Mouse (Mus musculus): ENCODE data around the gene Zfp318. TPM values are rescaled to one million over a fixed set of nuclear protein-coding genes. Genes with fewer than 3 reads are reported as not detected.

Zfp318 gene
- polyA plus RNA-seq, 1 experiment from 2014 or later, result 20.7 TPM

DNA sequence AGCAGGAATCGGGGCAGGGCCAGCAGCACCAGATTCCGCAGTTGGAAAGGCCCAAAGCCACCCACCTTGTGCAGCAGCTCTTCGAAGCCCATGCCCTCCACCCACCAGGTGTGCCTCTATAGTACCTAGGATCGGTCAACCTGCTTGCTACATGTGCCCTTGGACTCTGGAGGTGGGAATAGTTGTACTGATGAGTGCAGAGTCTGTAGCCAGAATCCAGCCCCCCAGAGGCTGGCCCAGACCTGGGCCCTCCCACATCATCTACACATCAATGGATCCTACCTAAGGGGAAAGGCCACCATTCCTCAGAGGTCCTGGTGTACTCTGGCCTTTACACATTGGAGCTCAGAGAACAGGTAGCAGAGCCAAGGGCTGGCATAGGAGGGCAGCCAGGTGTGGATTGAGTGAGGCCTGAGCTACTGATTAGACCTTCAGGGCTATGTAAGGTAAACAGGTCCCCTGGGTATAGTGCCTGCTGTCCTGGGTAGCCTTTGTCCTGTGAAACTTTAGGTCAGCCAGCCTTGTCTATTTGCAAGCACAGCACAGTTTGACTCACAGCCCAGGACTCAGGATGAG is 54.9 kb downstream of the Zfp318 start, which contains the start of gene Slc22a7:
Gene Slc22a7, minus strand, starts transcription at position 160 of the 576 bp plus-strand sequence.
- no peak within 1 kb of the TSS for H3K27ac ChIP-seq (ENCODE audit: low read depth, low read length)
- H3K4me2 ChIP-seq (replicated peaks; ENCODE audit: low read depth, low read length), result no peak within 1 kb of the TSS
- DNase-seq (ENCODE audit: low spot score) (no peak), ATAC-seq (ENCODE audit: low FRiP score) (no peak)
- peaks cover 3% of the 10 kb centered on the region; the same call in 1 of the 2 replicates for H3K4me1 ChIP-seq (replicated peaks; ENCODE audit: control insufficient read depth, insufficient read depth, low read length)
- WGBS, result 80% methylated on average over 4 of the region's 4 CpGs
- H3K36me3 ChIP-seq (ENCODE audit: control insufficient read depth, insufficient read depth, low read length), result no peaks in the 10 kb centered on the region
- no peaks in the 10 kb centered on the region for H3K9me3 ChIP-seq (ENCODE audit: control insufficient read depth, low read length)
- H3K4me3 ChIP-seq (ENCODE audit: low read depth, low read length), result no peak within 1 kb of the TSS
- peaks cover 10% of the 10 kb centered on the region; the same call in 1 of the 2 replicates for H3K27me3 ChIP-seq (ENCODE audit: control insufficient read depth, insufficient read depth, low read length)
- H3K9ac ChIP-seq (ENCODE audit: low read depth, low read length), result peak within 1 kb of the TSS; percentile 37; the same call in 1 of the 2 replicates

DNA sequence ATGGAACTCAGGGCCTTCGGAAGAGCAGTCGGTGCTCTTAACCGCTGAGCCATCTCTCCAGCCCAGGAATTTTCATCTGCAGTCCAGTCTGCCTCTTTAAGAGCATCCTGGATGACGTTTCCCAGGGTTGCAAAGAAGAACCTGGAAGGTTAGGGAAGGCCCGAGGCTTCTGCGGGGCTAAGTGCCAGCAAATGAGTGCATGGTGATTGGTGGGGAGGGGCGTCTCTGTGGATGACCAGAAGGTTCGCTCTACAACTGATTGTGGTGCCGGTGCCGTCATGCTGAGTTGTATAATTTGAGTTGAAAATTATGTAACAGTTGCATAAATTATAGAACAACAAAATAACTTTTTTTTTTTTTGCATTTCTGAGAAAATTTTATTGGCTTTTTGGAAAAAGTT is 55.6 kb downstream of the Zfp318 start:
- WGBS, result 92% methylated on average over 10 of the region's 10 CpGs
- Histone ChIP-seq H3K36me3 (ENCODE audit: control insufficient read depth, insufficient read depth, low read length) (no peaks in the 10 kb centered on the region), H3K9ac (ENCODE audit: low read depth, low read length) (no peak overlapping the region), H3K4me1 (replicated peaks; ENCODE audit: control insufficient read depth, insufficient read depth, low read length) (peaks cover 3% of the 10 kb centered on the region; the same call in 1 of the 2 replicates), H3K4me3 (ENCODE audit: low read depth, low read length) (no peak overlapping the region), H3K27ac (ENCODE audit: low read depth, low read length) (no peak overlapping the region), H3K27me3 (ENCODE audit: control insufficient read depth, insufficient read depth, low read length) (peaks cover 15% of the 10 kb centered on the region), H3K4me2 (replicated peaks; ENCODE audit: low read depth, low read length) (no peak overlapping the region), H3K9me3 (ENCODE audit: control insufficient read depth, low read length) (no peaks in the 10 kb centered on the region)
- ATAC-seq (ENCODE audit: low FRiP score) (no peak), DNase-seq (ENCODE audit: low spot score) (no peak)

DNA sequence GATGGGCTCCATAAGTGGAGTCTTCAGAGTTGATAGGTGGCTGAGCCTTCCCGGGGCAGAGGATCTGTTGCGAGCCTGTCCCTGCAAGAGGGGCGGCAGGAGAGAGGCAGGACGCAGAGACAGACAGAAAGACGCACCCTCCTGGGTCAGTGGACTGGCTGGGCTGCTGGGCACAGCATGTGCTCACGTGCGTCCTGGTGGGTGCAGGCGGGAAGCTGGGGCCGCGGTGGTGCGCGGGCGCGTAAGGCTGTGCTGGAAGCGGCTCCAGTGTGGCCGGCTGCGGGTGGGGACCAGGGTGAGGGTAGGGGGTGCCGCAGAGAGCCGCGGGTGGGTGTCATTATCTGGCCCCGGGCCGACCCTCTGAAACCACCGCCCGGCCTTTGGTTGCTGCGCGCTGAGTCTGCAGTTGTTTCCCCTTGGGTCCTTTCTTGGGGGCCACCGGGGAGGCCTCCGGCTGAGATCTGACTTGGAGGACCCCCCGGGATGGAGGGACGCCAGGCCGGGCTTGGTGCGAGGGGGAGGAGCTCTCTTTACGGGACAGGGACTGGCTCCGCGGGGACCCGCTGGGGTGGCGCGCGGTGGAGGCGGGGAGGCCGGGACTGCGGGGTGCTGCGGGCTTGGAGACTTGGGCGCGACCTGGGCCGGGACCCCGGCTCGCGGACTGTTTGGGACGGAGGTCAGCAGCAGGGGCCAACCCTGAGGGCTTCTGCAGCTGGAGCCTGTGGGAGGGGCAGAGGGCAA is 61.5 kb downstream of the Zfp318 start:
- 0 out of 2 replicates have a peak overlapping the region, but pooled peaks have one; percentile 11 for H3K9ac ChIP-seq (ENCODE audit: low read depth, low read length)
- no peaks in the 10 kb centered on the region for H3K36me3 ChIP-seq (ENCODE audit: control insufficient read depth, insufficient read depth, low read length)
- ATAC-seq (ENCODE audit: low FRiP score), result no peak
- peak overlapping the region; percentile 22; the same call in 1 of the 2 replicates for H3K4me3 ChIP-seq (ENCODE audit: low read depth, low read length)
- no peak overlapping the region for H3K27ac ChIP-seq (ENCODE audit: low read depth, low read length)
- no peak for DNase-seq (ENCODE audit: low spot score)
- WGBS, result 3% methylated on average over 45 of the region's 50 CpGs
- peak overlapping the region; percentile 44 for H3K4me2 ChIP-seq (replicated peaks; ENCODE audit: low read depth, low read length)
- peaks cover 7% of the 10 kb centered on the region for H3K4me1 ChIP-seq (replicated peaks; ENCODE audit: control insufficient read depth, insufficient read depth, low read length)
- peaks cover 28% of the 10 kb centered on the region for H3K27me3 ChIP-seq (ENCODE audit: control insufficient read depth, insufficient read depth, low read length)
- H3K9me3 ChIP-seq (ENCODE audit: control insufficient read depth, low read length), result no peaks in the 10 kb centered on the region

DNA sequence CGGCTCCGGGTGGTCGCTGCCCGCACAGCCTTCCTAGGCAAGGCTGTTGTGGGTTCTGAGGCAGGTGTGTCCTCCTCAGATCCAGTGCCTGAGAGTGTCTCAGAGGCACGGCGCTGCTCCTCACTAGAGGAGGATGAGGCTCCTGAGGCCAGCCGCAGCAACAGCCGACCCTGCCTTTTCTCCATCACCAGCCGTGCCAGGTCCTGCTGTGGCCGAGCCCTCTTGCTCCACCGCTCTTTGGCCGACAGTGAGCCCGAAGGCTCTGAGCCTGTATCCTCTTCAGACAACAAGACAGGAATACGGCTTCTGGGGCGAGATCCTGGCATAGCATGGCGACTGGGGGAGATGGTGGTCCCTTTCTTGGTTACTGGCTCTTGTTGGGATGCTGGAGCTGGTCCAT is 62.7 kb downstream of the Zfp318 start:
- Histone ChIP-seq H3K4me3 (ENCODE audit: low read depth, low read length) (no peak overlapping the region), H3K36me3 (ENCODE audit: control insufficient read depth, insufficient read depth, low read length) (no peaks in the 10 kb centered on the region), H3K27me3 (ENCODE audit: control insufficient read depth, insufficient read depth, low read length) (peaks cover 28% of the 10 kb centered on the region), H3K27ac (ENCODE audit: low read depth, low read length) (no peak overlapping the region), H3K9me3 (ENCODE audit: control insufficient read depth, low read length) (no peaks in the 10 kb centered on the region), H3K4me1 (replicated peaks; ENCODE audit: control insufficient read depth, insufficient read depth, low read length) (peaks cover 7% of the 10 kb centered on the region), H3K4me2 (replicated peaks; ENCODE audit: low read depth, low read length) (no peak overlapping the region), H3K9ac (ENCODE audit: low read depth, low read length) (no peak overlapping the region)
- ATAC-seq (ENCODE audit: low FRiP score), result no peak
- DNase-seq (ENCODE audit: low spot score), result no peak
- WGBS, result 87% methylated on average over 16 of the region's 16 CpGs

DNA sequence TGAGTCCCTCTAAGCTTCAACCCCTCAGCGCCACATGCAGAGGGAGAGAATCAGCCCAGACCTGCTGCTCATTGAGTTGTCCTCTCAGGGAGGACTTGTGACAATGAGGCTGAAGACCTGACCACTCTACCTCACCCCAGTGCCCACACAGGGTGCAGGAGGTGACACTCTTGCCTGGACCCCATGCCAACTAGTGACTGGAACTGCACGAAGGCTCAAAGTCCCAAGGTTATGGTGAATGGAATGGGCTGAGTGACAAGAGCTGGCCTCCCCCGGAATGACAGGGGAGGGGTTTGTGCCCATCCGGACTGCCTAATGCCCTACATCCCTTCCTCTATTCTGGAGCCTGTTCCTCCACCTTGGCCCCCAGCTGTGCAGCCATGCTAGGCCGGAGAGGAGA is 69.2 kb downstream of the Zfp318 start:
- H3K9me3 ChIP-seq (ENCODE audit: control insufficient read depth, low read length), result no peaks in the 10 kb centered on the region
- no peaks in the 10 kb centered on the region for H3K36me3 ChIP-seq (ENCODE audit: control insufficient read depth, insufficient read depth, low read length)
- ATAC-seq (ENCODE audit: low FRiP score), result no peak
- H3K4me2 ChIP-seq (replicated peaks; ENCODE audit: low read depth, low read length), result no peak overlapping the region
- no peak overlapping the region for H3K27ac ChIP-seq (ENCODE audit: low read depth, low read length)
- H3K4me3 ChIP-seq (ENCODE audit: low read depth, low read length), result no peak overlapping the region
- no peak for DNase-seq (ENCODE audit: low spot score)
- WGBS, result 31% methylated on average over 5 of the region's 5 CpGs
- peaks cover 16% of the 10 kb centered on the region for H3K4me1 ChIP-seq (replicated peaks; ENCODE audit: control insufficient read depth, insufficient read depth, low read length)
- H3K9ac ChIP-seq (ENCODE audit: low read depth, low read length), result no peak overlapping the region
- peaks cover 16% of the 10 kb centered on the region for H3K27me3 ChIP-seq (ENCODE audit: control insufficient read depth, insufficient read depth, low read length)

DNA sequence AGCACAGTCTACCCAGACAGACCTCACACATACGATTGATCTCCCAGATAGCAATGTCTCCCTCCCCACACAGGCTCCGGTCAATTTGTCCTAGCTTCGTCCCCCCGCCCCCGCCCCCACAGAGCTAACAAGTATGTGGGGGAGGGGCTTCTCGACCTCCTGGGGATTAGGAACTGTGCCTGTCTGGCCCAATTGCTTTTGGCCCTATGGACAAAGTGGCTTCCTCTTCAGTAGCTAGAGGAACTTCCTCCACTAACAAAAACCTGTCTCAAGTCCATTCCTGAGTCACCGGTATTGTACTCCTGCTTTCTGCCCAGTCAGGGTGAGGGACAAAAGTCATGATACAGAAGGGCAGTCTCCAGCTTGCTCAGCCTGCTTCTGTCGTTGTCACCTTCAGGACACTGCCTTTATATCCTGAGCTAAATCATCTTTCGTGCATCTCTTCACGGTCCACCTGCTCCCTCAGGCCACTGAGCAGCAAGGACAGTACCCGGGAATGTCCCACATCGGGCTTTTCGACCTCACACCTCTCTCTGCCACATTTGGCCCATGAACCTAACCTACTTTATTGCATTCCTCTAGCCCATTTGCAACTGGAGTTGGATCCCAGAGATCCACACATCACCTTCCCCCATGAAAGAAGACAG is 69.9 kb downstream of the Zfp318 start:
- no peak overlapping the region for H3K9ac ChIP-seq (ENCODE audit: low read depth, low read length)
- peaks cover 22% of the 10 kb centered on the region for H3K27me3 ChIP-seq (ENCODE audit: control insufficient read depth, insufficient read depth, low read length)
- H3K9me3 ChIP-seq (ENCODE audit: control insufficient read depth, low read length), result no peaks in the 10 kb centered on the region
- H3K36me3 ChIP-seq (ENCODE audit: control insufficient read depth, insufficient read depth, low read length), result no peaks in the 10 kb centered on the region
- no peak overlapping the region for H3K4me3 ChIP-seq (ENCODE audit: low read depth, low read length)
- 5% methylated on average over 13 of the region's 13 CpGs for WGBS
- DNase-seq (ENCODE audit: low spot score) (no peak), ATAC-seq (ENCODE audit: low FRiP score) (no peak)
- H3K27ac ChIP-seq (ENCODE audit: low read depth, low read length), result peak overlapping the region; percentile 51; the same call in 1 of the 2 replicates
- H3K4me1 ChIP-seq (replicated peaks; ENCODE audit: control insufficient read depth, insufficient read depth, low read length), result peaks cover 16% of the 10 kb centered on the region
- H3K4me2 ChIP-seq (replicated peaks; ENCODE audit: low read depth, low read length), result peak overlapping the region; percentile 15; the same call in 1 of the 2 replicates

DNA sequence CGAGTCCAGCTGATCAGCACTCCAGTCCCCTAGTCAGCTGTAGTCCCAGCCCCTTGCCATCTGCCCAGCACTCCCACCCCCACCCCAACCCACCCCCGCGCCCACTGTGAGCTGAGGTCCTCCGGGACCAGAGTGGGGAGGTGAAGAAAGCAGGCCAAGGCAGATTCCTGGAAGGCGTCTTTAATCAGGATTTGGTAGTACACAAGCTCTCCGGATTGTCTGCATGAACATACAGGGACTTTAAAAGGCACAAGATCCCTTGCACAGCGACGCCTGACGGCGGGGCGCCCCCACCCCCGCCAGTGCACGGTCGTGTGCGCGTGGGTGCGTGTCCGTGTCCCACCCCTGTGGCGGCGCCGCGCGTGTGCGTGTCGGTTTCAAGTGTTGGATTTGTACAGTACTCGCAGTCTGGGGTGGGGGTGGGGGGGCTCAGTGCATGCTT is 70.5 kb downstream of the Zfp318 start:
- Histone ChIP-seq H3K27ac (ENCODE audit: low read depth, low read length) (peak overlapping the region; percentile 51), H3K36me3 (ENCODE audit: control insufficient read depth, insufficient read depth, low read length) (no peaks in the 10 kb centered on the region), H3K4me2 (replicated peaks; ENCODE audit: low read depth, low read length) (peak overlapping the region; percentile 73), H3K4me3 (ENCODE audit: low read depth, low read length) (peak overlapping the region; percentile 23; the same call in 1 of the 2 replicates), H3K27me3 (ENCODE audit: control insufficient read depth, insufficient read depth, low read length) (peaks cover 22% of the 10 kb centered on the region), H3K9me3 (ENCODE audit: control insufficient read depth, low read length) (no peaks in the 10 kb centered on the region), H3K9ac (ENCODE audit: low read depth, low read length) (peak overlapping the region; percentile 44; the same call in 1 of the 2 replicates), H3K4me1 (replicated peaks; ENCODE audit: control insufficient read depth, insufficient read depth, low read length) (peaks cover 16% of the 10 kb centered on the region)
- WGBS, result 3% methylated on average over 26 of the region's 26 CpGs
- DNase-seq (ENCODE audit: low spot score), result peak; percentile 48
- ATAC-seq (ENCODE audit: low FRiP score), result peak; percentile 47; the same call in 1 of the 2 replicates

DNA sequence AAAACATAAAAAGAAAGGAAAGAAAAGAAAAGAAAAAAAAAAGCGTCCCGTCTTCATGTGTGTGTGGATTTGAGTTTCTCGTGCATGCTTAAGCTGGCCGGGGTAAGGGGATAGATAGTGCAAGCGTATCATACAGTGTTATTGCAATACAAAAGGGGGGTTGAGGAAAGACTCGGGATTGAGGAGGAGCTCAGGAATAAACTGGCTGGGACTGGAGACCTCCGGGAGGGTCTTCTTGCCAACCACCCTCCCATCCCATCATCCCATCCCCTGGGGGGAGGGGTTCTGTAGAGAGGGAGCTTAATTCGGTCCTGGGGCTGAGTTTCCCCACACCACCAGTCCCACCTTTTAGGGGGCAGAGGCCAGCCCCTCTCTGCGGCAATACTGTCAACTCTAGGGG is 71.0 kb downstream of the Zfp318 start:
- Histone ChIP-seq H3K4me1 (replicated peaks; ENCODE audit: control insufficient read depth, insufficient read depth, low read length) (peaks cover 16% of the 10 kb centered on the region), H3K27me3 (ENCODE audit: control insufficient read depth, insufficient read depth, low read length) (peaks cover 23% of the 10 kb centered on the region), H3K9me3 (ENCODE audit: control insufficient read depth, low read length) (no peaks in the 10 kb centered on the region), H3K9ac (ENCODE audit: low read depth, low read length) (peak overlapping the region; percentile 44; the same call in 1 of the 2 replicates), H3K27ac (ENCODE audit: low read depth, low read length) (0 out of 2 replicates have a peak overlapping the region, but pooled peaks have one; percentile 51), H3K36me3 (ENCODE audit: control insufficient read depth, insufficient read depth, low read length) (no peaks in the 10 kb centered on the region), H3K4me3 (ENCODE audit: low read depth, low read length) (peak overlapping the region; percentile 31), H3K4me2 (replicated peaks; ENCODE audit: low read depth, low read length) (peak overlapping the region; percentile 73)
- ATAC-seq (ENCODE audit: low FRiP score), result 0 out of 2 replicates have a peak, but pooled peaks have one; percentile 16
- peak; percentile 63 for DNase-seq (ENCODE audit: low spot score)
- WGBS, result 1% methylated on average over 9 of the region's 9 CpGs

Measured in hindbrain, embryonic 11.5 days (tissue).